Comparison of ENCODE assay signal across 8 mouse cellular contexts in the genomic region with DNA sequence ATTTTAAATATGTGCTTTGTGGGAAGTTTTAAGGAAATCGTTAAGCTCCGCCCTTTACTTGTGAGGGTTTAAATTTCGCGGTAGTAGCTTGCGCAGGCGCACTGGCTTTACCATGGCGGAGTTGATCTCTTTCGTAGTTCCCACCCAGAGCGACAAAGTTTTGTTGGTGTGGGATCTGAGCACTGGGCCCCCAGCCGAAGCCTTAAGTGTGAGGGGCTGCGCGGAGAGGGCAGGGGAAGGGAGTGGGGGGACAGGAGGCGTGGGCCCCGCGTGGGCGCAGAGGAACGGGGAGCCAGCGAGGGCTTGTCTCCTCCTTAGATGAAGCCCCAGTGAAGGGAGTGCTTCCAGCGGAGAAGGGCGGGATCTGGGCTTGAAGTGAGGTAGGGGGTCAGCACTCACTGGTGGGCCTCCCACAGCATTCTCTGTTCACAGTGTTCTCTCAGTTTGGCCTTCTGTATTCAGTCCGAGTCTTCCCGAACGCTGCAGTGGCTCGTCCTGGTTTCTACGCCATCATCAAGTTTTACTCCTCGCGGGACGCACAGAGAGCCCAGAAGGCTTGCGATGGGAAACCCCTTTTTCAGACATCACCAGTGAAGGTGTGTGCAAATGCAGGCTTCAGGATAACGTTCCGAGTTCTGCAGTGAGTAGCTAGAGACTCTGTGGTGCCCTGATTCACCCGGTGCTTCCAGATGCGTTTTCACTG. TPM values are rescaled to one million over a fixed set of nuclear protein-coding genes. Genes with fewer than 3 reads are reported as not detected.
DNase-seq lines count a peak whose midpoint lies in the region; ATAC-seq and TF ChIP-seq lines count a peak whose summit lies in the region.

No protein-coding gene starts in this region.

- H3K9me3 ChIP-seq in intestine, postnatal 0 days (ENCODE audit: control insufficient read depth), result no peaks in the 10 kb centered on the region
- H3K9me3 ChIP-seq in limb, embryonic 11.5 days (ENCODE audit: control insufficient read depth, low read length), result no peaks in the 10 kb centered on the region
- no peaks in the 10 kb centered on the region for H3K9me3 ChIP-seq in midbrain, embryonic 13.5 days

- under 1% methylated on average over 33 of the region's 33 CpGs for WGBS in intestine, postnatal 0 days
- under 1% methylated on average over 33 of the region's 33 CpGs for WGBS in limb, embryonic 11.5 days
- WGBS in midbrain, embryonic 13.5 days, result under 1% methylated on average over 33 of the region's 33 CpGs

- H3K27me3 ChIP-seq in intestine, postnatal 0 days (replicated peaks; ENCODE audit: control insufficient read depth, insufficient read depth, low read length), result no peaks in the 10 kb centered on the region
- H3K27me3 ChIP-seq in limb, embryonic 11.5 days (ENCODE audit: control insufficient read depth, insufficient read depth, low read length), result no peaks in the 10 kb centered on the region
- no peaks in the 10 kb centered on the region for H3K27me3 ChIP-seq in midbrain, embryonic 13.5 days

- H3K4me2 ChIP-seq in intestine, postnatal 0 days (replicated peaks; ENCODE audit: low read depth), result peak overlapping the region; percentile 92
- H3K4me2 ChIP-seq in limb, embryonic 11.5 days (ENCODE audit: low read depth, severe bottlenecking), result peak overlapping the region; percentile 67
- H3K4me2 ChIP-seq in midbrain, embryonic 13.5 days (replicated peaks), result peak overlapping the region; percentile 92

- no peak for TF ChIP-seq CTCF in intestine, postnatal 0 days (IDR thresholded peaks at IDR 0.05; ENCODE audit: low read depth)

- H3K9ac ChIP-seq in intestine, postnatal 0 days (ENCODE audit: low read depth, low read length), result peak overlapping the region; percentile 69
- peak overlapping the region; percentile 69 for H3K9ac ChIP-seq in limb, embryonic 11.5 days (ENCODE audit: low read length)
- peak overlapping the region; percentile 74 for H3K9ac ChIP-seq in midbrain, embryonic 13.5 days (replicated peaks)

- peak; percentile 82 for DNase-seq in layer of hippocampus, adult 11-12 months (ENCODE audit: low spot score)
- DNase-seq in layer of hippocampus, adult 9-10 months (ENCODE audit: low spot score), result no peak
- DNase-seq in embryo, embryonic 11.5 days (ENCODE audit: low read depth, low spot score), result peak; percentile 83
- DNase-seq in gastrocnemius, postnatal 4 days (ENCODE audit: low spot score in 2 of 2), result peak; percentile 74 to 89
- peak; percentile 94 for DNase-seq in limb, embryonic 11.5 days (ENCODE audit: low spot score)
- DNase-seq in spleen, postnatal 10 days (ENCODE audit: low spot score in 2 of 2), result peak; percentile 84 to 91

- H3K27ac ChIP-seq in intestine, postnatal 0 days (ENCODE audit: low read depth, low read length), result peak overlapping the region; percentile 89
- peak overlapping the region; percentile 98 for H3K27ac ChIP-seq in limb, embryonic 11.5 days (replicated peaks; ENCODE audit: low read depth, low read length)
- H3K27ac ChIP-seq in midbrain, embryonic 13.5 days, result peak overlapping the region; percentile 90

- no peaks in the 10 kb centered on the region for H3K4me1 ChIP-seq in intestine, postnatal 0 days (replicated peaks; ENCODE audit: control insufficient read depth, insufficient read depth, low read length)
- no peaks in the 10 kb centered on the region for H3K4me1 ChIP-seq in limb, embryonic 11.5 days (ENCODE audit: control insufficient read depth, insufficient read depth, low read length)
- H3K4me1 ChIP-seq in midbrain, embryonic 13.5 days (replicated peaks), result peaks cover 16% of the 10 kb centered on the region

- H3K4me3 ChIP-seq in intestine, postnatal 0 days (ENCODE audit: low read depth, low read length), result peak overlapping the region; percentile 58
- peak overlapping the region; percentile 39 for H3K4me3 ChIP-seq in limb, embryonic 11.5 days (ENCODE audit: low read depth, low read length)
- peak overlapping the region; percentile 67 for H3K4me3 ChIP-seq in midbrain, embryonic 13.5 days (replicated peaks)

- no peaks in the 10 kb centered on the region; the same call in 1 of the 2 replicates for H3K36me3 ChIP-seq in intestine, postnatal 0 days (ENCODE audit: control insufficient read depth, insufficient read depth)
- no peaks in the 10 kb centered on the region for H3K36me3 ChIP-seq in limb, embryonic 11.5 days (ENCODE audit: control insufficient read depth, insufficient read depth, low read length)
- H3K36me3 ChIP-seq in midbrain, embryonic 13.5 days, result no peaks in the 10 kb centered on the region

- ATAC-seq in intestine, postnatal 0 days, result no peak; the same call in 1 of the 2 replicates
- peak; percentile 60 for ATAC-seq in limb, embryonic 11.5 days (ENCODE audit: insufficient number of reproducible peaks, low FRiP score, low TSS enrichment, low read depth)
- peak; percentile 59 for ATAC-seq in midbrain, embryonic 13.5 days

RNA-seq across cellular contexts. Expression of a gene that starts 1.0 kb away (rescaled TPM):
- 10 to 100 TPM; 15.4 to 18.4 TPM for total RNA-seq in gastrocnemius, postnatal 4 days (2021)
- polyA plus RNA-seq in intestine, postnatal 0 days (2015; fragmentation: Nextera tagmentation; extraction: Ambion mirVana), result 13.3 and 15.3 TPM in 2 replicates
- polyA plus RNA-seq in limb, embryonic 11.5 days (2014; fragmentation: Nextera tagmentation; extraction: Ambion mirVana), result 30.0 and 31.0 TPM in 2 replicates
- 21.7 and 24.8 TPM in 2 replicates for polyA plus RNA-seq in midbrain, embryonic 13.5 days (2015; fragmentation: Nextera tagmentation; extraction: Ambion mirVana)

RNA-seq across cellular contexts. Expression of a gene that starts 29.0 kb away (rescaled TPM):
- total RNA-seq in gastrocnemius, postnatal 4 days (2021), result not detected
- polyA plus RNA-seq in intestine, postnatal 0 days (2015; fragmentation: Nextera tagmentation; extraction: Ambion mirVana), result 0.27 and 0.37 TPM in 2 replicates
- polyA plus RNA-seq in limb, embryonic 11.5 days (2014; fragmentation: Nextera tagmentation; extraction: Ambion mirVana), result not detected in 2 replicates
- not detected in 2 replicates for polyA plus RNA-seq in midbrain, embryonic 13.5 days (2015; fragmentation: Nextera tagmentation; extraction: Ambion mirVana)

RNA-seq across cellular contexts. Expression of a gene that starts 37.3 kb away (rescaled TPM):
- total RNA-seq in gastrocnemius, postnatal 4 days (2021), result 10 to 100 TPM in 1 of 2 experiments, 1 to 10 TPM in 1; 7.1 to 10.0 TPM
- polyA plus RNA-seq in intestine, postnatal 0 days (2015; fragmentation: Nextera tagmentation; extraction: Ambion mirVana), result 6.3 and 7.8 TPM in 2 replicates
- 1.7 TPM in 2 replicates for polyA plus RNA-seq in limb, embryonic 11.5 days (2014; fragmentation: Nextera tagmentation; extraction: Ambion mirVana)
- 5.1 and 8.4 TPM in 2 replicates for polyA plus RNA-seq in midbrain, embryonic 13.5 days (2015; fragmentation: Nextera tagmentation; extraction: Ambion mirVana)

RNA-seq across cellular contexts. Expression of a gene that starts 46.0 kb away (rescaled TPM):
- total RNA-seq in gastrocnemius, postnatal 4 days (2021), result 10 to 100 TPM in 1 of 2 experiments, 1 to 10 TPM in 1; 7.0 to 14.0 TPM
- 122 and 130 TPM in 2 replicates for polyA plus RNA-seq in intestine, postnatal 0 days (2015; fragmentation: Nextera tagmentation; extraction: Ambion mirVana)
- polyA plus RNA-seq in limb, embryonic 11.5 days (2014; fragmentation: Nextera tagmentation; extraction: Ambion mirVana), result 0.67 and 1.3 TPM in 2 replicates
- 2.1 and 2.7 TPM in 2 replicates for polyA plus RNA-seq in midbrain, embryonic 13.5 days (2015; fragmentation: Nextera tagmentation; extraction: Ambion mirVana)
